Mouse (Mus musculus) neural tube, embryonic 11.5 days (tissue): ENCODE measurements around the gene Fam53b. TPM values are rescaled to one million over a fixed set of nuclear protein-coding genes. Genes with fewer than 3 reads are reported as not detected.

Source experiments
- ATAC-seq: fragments of 200-750 bp; cut with Nextera tagmentation; 2 replicates; pipeline ENCODE4 v1.8.0; 2017; ENCODE audit warnings: moderate number of reproducible peaks, mild to moderate bottlenecking, moderate TSS enrichment, moderate library complexity; ENCODE audit not compliant: insufficient read depth, low FRiP score, low TSS enrichment
- DNase-seq: peaks from one replicate; pipeline ENCODE4 v3.0.0-alpha.2; 2015; ENCODE audit warnings: low spot score
- H3K27ac ChIP-seq: fragments of 300-500 bp; sonication (generic); 2 replicates; pipeline ENCODE4 v1.5.1; 2014; ENCODE audit warnings: low read depth, mild to moderate bottlenecking, low read length
- H3K27me3 ChIP-seq: fragments of 300-500 bp; sonication (generic); 2 replicates; pipeline ENCODE4 v1.6.1; 2014; ENCODE audit warnings: mild to moderate bottlenecking, low read length, mixed read lengths; ENCODE audit not compliant: control insufficient read depth, insufficient read depth
- H3K36me3 ChIP-seq: fragments of 300-500 bp; sonication (generic); 2 replicates; pipeline ENCODE4 v1.6.1; 2014; ENCODE audit warnings: mild to moderate bottlenecking, low read length, moderate library complexity, mixed read lengths; ENCODE audit not compliant: control insufficient read depth, insufficient read depth
- H3K4me1 ChIP-seq: fragments of 300-500 bp; sonication (generic); 2 replicates; pipeline ENCODE4 v1.6.1; 2014; ENCODE audit warnings: low read length, mixed read lengths; ENCODE audit not compliant: control insufficient read depth, insufficient read depth
- H3K4me2 ChIP-seq: fragments of 300-500 bp; sonication (generic); 2 replicates; pipeline ENCODE4 v1.6.1; 2014; ENCODE audit warnings: low read depth, mild to moderate bottlenecking, moderate library complexity
- H3K4me3 ChIP-seq: fragments of 300-500 bp; sonication (generic); 2 replicates; pipeline ENCODE4 v1.5.1; 2014; ENCODE audit warnings: low read depth, low read length
- H3K9ac ChIP-seq: fragments of 300-500 bp; sonication (generic); 2 replicates; pipeline ENCODE4 v1.6.1; 2014; ENCODE audit warnings: mild to moderate bottlenecking, low read length
- H3K9me3 ChIP-seq: fragments of 300-500 bp; sonication (generic); 2 replicates; pipeline ENCODE4 v1.6.1; 2016; ENCODE audit warnings: low read length; ENCODE audit not compliant: control insufficient read depth
- WGBS: fragments of 180-500 bp; shearing (Covaris S2); extraction: QIAGEN DNeasy Blood & Tissue Kit; methylation state at CpG from one replicate; pipeline ENCODE4 v1.1.7; 2014; 5-methylcytosine and 5-hydroxymethylcytosine counted together
- polyA plus RNA-seq: library from polyadenylated mRNA; unstranded; fragments of >200 nt; fragmentation: Nextera tagmentation; extraction: Ambion mirVana; gene quantifications from 2 replicates; pipeline ENCODE4 v1.2.1, GENCODE M21; 2014

Fam53b gene
- polyA plus RNA-seq, 1 experiment from 2014 or later, result 22.9 TPM

- WGBS, result 77% methylated on average over 1 of the region's 1 CpGs
- Histone ChIP-seq H3K36me3 (no peaks in the 10 kb centered on the region; the same call in 1 of the 2 replicates), H3K9ac (no peak overlapping the region), H3K27ac (no peak overlapping the region), H3K4me3 (no peak overlapping the region), H3K27me3 (no peaks in the 10 kb centered on the region), H3K4me1 (peaks cover 14% of the 10 kb centered on the region), H3K4me2 (no peak overlapping the region), H3K9me3 (no peaks in the 10 kb centered on the region)
- no peak for DNase-seq
- no peak for ATAC-seq
These were observed 35.8 kb downstream of the Fam53b start for GRCm38 (mm10) chr7:132777728-132778453.

- Histone ChIP-seq H3K27me3 (no peaks in the 10 kb centered on the region), H3K36me3 (peaks cover 2% of the 10 kb centered on the region; the same call in 1 of the 2 replicates), H3K27ac (no peak overlapping the region), H3K4me1 (peaks cover 14% of the 10 kb centered on the region), H3K4me2 (no peak overlapping the region), H3K4me3 (no peak overlapping the region), H3K9ac (no peak overlapping the region), H3K9me3 (no peaks in the 10 kb centered on the region)
- no peak for DNase-seq
- no peak for ATAC-seq
- WGBS, result 92% methylated on average over 7 of the region's 7 CpGs
These were observed 36.6 kb downstream of the Fam53b start for GRCm38 (mm10) chr7:132777117-132777516.

- DNase-seq (no peak), ATAC-seq (no peak)
- Histone ChIP-seq H3K27ac (no peak overlapping the region), H3K9ac (no peak overlapping the region), H3K27me3 (no peaks in the 10 kb centered on the region), H3K9me3 (no peaks in the 10 kb centered on the region), H3K36me3 (peaks cover 2% of the 10 kb centered on the region; the same call in 1 of the 2 replicates), H3K4me1 (peaks cover 11% of the 10 kb centered on the region), H3K4me3 (no peak overlapping the region), H3K4me2 (no peak overlapping the region)
- 86% methylated on average over 7 of the region's 7 CpGs for WGBS
These were observed 37.2 kb downstream of the Fam53b start for GRCm38 (mm10) chr7:132776338-132777111.

- DNase-seq (no peak), ATAC-seq (no peak)
- no peak overlapping the region for H3K27ac ChIP-seq
- H3K4me2 ChIP-seq, result no peak overlapping the region
- H3K4me1 ChIP-seq, result peaks cover 6% of the 10 kb centered on the region
- H3K4me3 ChIP-seq, result no peak overlapping the region
- H3K9ac ChIP-seq, result no peak overlapping the region
- peaks cover 2% of the 10 kb centered on the region; the same call in 1 of the 2 replicates for H3K36me3 ChIP-seq
- 94% methylated on average over 10 of the region's 10 CpGs for WGBS
- no peaks in the 10 kb centered on the region for H3K27me3 ChIP-seq
- no peaks in the 10 kb centered on the region for H3K9me3 ChIP-seq
These were observed 37.8 kb downstream of the Fam53b start for GRCm38 (mm10) chr7:132775922-132776321.

GRCm38 (mm10) chr7:132775333-132775732 lies 38.4 kb downstream of the Fam53b start:
- peaks cover 2% of the 10 kb centered on the region; the same call in 1 of the 2 replicates for H3K36me3 ChIP-seq
- 90% methylated on average over 5 of the region's 5 CpGs for WGBS
- no peak overlapping the region for H3K4me3 ChIP-seq
- H3K4me2 ChIP-seq, result no peak overlapping the region
- DNase-seq (no peak), ATAC-seq (no peak)
- H3K27me3 ChIP-seq, result no peaks in the 10 kb centered on the region
- H3K27ac ChIP-seq, result no peak overlapping the region
- no peaks in the 10 kb centered on the region for H3K9me3 ChIP-seq
- no peak overlapping the region for H3K9ac ChIP-seq
- peaks cover under 1% of the 10 kb centered on the region; the same call in 1 of the 2 replicates for H3K4me1 ChIP-seq

GRCm38 (mm10) chr7:132773011-132773705 lies 40.5 kb downstream of the Fam53b start:
- whole genome bisulfite sequencing, result 94% methylated on average over 7 of the region's 7 CpGs
- Histone ChIP-seq H3K4me1 (no peaks in the 10 kb centered on the region), H3K27ac (no peak overlapping the region), H3K36me3 (peaks cover 2% of the 10 kb centered on the region; the same call in 1 of the 2 replicates), H3K9me3 (no peaks in the 10 kb centered on the region), H3K4me3 (no peak overlapping the region), H3K27me3 (no peaks in the 10 kb centered on the region), H3K9ac (no peak overlapping the region), H3K4me2 (no peak overlapping the region)
- ATAC-seq (no peak), DNase-seq (no peak)

GRCm38 (mm10) chr7:132772440-132772839 lies 41.2 kb downstream of the Fam53b start:
- H3K4me1 ChIP-seq, result peaks cover 3% of the 10 kb centered on the region; the same call in 1 of the 2 replicates
- no peaks in the 10 kb centered on the region for H3K27me3 ChIP-seq
- H3K9ac ChIP-seq, result no peak overlapping the region
- 85% methylated on average over 5 of the region's 5 CpGs for WGBS
- H3K4me2 ChIP-seq, result no peak overlapping the region
- H3K4me3 ChIP-seq, result no peak overlapping the region
- DNase-seq (no peak), ATAC-seq (no peak)
- H3K36me3 ChIP-seq, result peaks cover 2% of the 10 kb centered on the region; the same call in 1 of the 2 replicates
- H3K27ac ChIP-seq, result no peak overlapping the region
- H3K9me3 ChIP-seq, result no peaks in the 10 kb centered on the region

- no peak overlapping the region for H3K27ac ChIP-seq
- WGBS, result 72% methylated on average over 12 of the region's 12 CpGs
These were observed 45.0 kb downstream of the Fam53b start for GRCm38 (mm10) chr7:132768498-132769344.

More at GRCm38 (mm10) chr7:132768498-132769344, 45.0 kb downstream of the Fam53b start:
- Histone ChIP-seq H3K4me2 (no peak overlapping the region), H3K9me3 (no peaks in the 10 kb centered on the region), H3K27me3 (no peaks in the 10 kb centered on the region), H3K9ac (no peak overlapping the region), H3K4me3 (no peak overlapping the region), H3K4me1 (peaks cover 9% of the 10 kb centered on the region; the same call in 1 of the 2 replicates), H3K36me3 (0 out of 2 replicates have a peak, but pooled peaks cover 2% of the 10 kb centered on the region)
- DNase-seq (no peak), ATAC-seq (no peak)
